Mouse (Mus musculus): Measurements from ENCODE around the gene Irf1. TPM values are rescaled to one million over a fixed set of nuclear protein-coding genes. Genes with fewer than 3 reads are reported as not detected.

Irf1 gene
- polyA plus RNA-seq, 1 experiment: 5.6 TPM

GRCm38 (mm10) chr11:53762827-53763495 lies 6.9 kb upstream of the Irf1 start:
- Histone ChIP-seq H3K4me1 (ENCODE audit: control insufficient read depth, insufficient read depth, low read length) (peaks cover 18% of the 10 kb centered on the region), H3K4me3 (replicated peaks; ENCODE audit: insufficient read depth, low read depth, low read length) (peak overlapping the region; percentile 41), H3K27ac (ENCODE audit: insufficient read depth, low read length) (no peak overlapping the region), H3K27me3 (ENCODE audit: control insufficient read depth, insufficient read depth, low read length) (no peaks in the 10 kb centered on the region)
- DNase-seq: peak; percentile 38 to 49
- WGBS: 4% methylated on average over 23 of the region's 23 CpGs
- TF ChIP-seq POLR2A (IDR thresholded peaks at IDR 0.05; ENCODE audit: borderline replicate concordance, insufficient read depth, low read length): no peak
- TF ChIP-seq CTCF (IDR thresholded peaks at IDR 0.05; ENCODE audit: borderline replicate concordance, insufficient read depth, low read depth, low read length): no peak

GRCm38 (mm10) chr11:53763496-53764140 lies 6.2 kb upstream of the Irf1 start:
- Histone ChIP-seq H3K4me1 (ENCODE audit: control insufficient read depth, insufficient read depth, low read length) (peaks cover 18% of the 10 kb centered on the region), H3K27me3 (ENCODE audit: control insufficient read depth, insufficient read depth, low read length) (no peaks in the 10 kb centered on the region), H3K4me3 (replicated peaks; ENCODE audit: insufficient read depth, low read depth, low read length) (peak overlapping the region; percentile 41), H3K27ac (ENCODE audit: insufficient read depth, low read length) (no peak overlapping the region)
- WGBS: 2% methylated on average over 33 of the region's 33 CpGs
- TF ChIP-seq CTCF (IDR thresholded peaks at IDR 0.05; ENCODE audit: borderline replicate concordance, insufficient read depth, low read depth, low read length) (no peak), POLR2A (IDR thresholded peaks at IDR 0.05; ENCODE audit: borderline replicate concordance, insufficient read depth, low read length) (no peak)
- DNase-seq: peak; percentile 66 to 67

DNA sequence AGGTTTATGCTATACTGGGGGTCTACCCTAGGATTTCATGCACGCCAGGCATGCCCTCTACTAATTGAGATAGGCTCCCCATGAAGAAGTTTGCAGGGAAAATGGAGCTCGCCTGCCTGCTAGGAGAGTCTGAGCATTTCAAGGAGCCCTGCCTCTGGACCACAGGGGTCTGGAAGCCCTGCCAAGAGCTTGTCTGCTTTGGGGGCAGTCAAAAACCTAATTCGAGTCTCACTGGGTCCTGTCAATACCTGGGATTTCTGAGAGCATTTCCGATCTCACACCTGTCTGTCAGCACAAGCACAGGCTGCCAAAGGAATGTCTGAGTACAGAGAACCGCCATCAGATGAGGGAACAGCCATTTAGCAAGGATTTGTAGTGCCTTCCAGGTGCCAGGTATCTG lies 5.2 kb upstream of the Irf1 start:
- Histone ChIP-seq H3K27me3 (ENCODE audit: control insufficient read depth, insufficient read depth, low read length) (peaks cover under 1% of the 10 kb centered on the region; the same call in 1 of the 2 replicates), H3K4me3 (replicated peaks; ENCODE audit: insufficient read depth, low read depth, low read length) (no peak overlapping the region), H3K4me1 (ENCODE audit: control insufficient read depth, insufficient read depth, low read length) (peaks cover 9% of the 10 kb centered on the region), H3K27ac (ENCODE audit: insufficient read depth, low read length) (no peak overlapping the region)
- 69% methylated on average over 5 of the region's 5 CpGs for WGBS
- TF ChIP-seq CTCF (IDR thresholded peaks at IDR 0.05; ENCODE audit: borderline replicate concordance, insufficient read depth, low read depth, low read length) (no peak), POLR2A (IDR thresholded peaks at IDR 0.05; ENCODE audit: borderline replicate concordance, insufficient read depth, low read length) (no peak)
- no peak for DNase-seq

GRCm38 (mm10) chr11:53768422-53769184 lies 1.2 kb upstream of the Irf1 start:
- 84% methylated on average over 13 of the region's 13 CpGs for WGBS
- TF ChIP-seq CTCF (IDR thresholded peaks at IDR 0.05; ENCODE audit: borderline replicate concordance, insufficient read depth, low read depth, low read length) (no peak), POLR2A (IDR thresholded peaks at IDR 0.05; ENCODE audit: borderline replicate concordance, insufficient read depth, low read length) (no peak)
- no peak for DNase-seq
- Histone ChIP-seq H3K4me3 (replicated peaks; ENCODE audit: insufficient read depth, low read depth, low read length) (no peak overlapping the region), H3K4me1 (ENCODE audit: control insufficient read depth, insufficient read depth, low read length) (no peaks in the 10 kb centered on the region), H3K27ac (ENCODE audit: insufficient read depth, low read length) (no peak overlapping the region), H3K27me3 (ENCODE audit: control insufficient read depth, insufficient read depth, low read length) (peaks cover 2% of the 10 kb centered on the region; the same call in 1 of the 2 replicates)

GRCm38 (mm10) chr11:53769185-53769576 lies 633 bp upstream of the Irf1 start:
- H3K27me3 ChIP-seq (ENCODE audit: control insufficient read depth, insufficient read depth, low read length): peaks cover 2% of the 10 kb centered on the region; the same call in 1 of the 2 replicates
- no peak for TF ChIP-seq POLR2A (IDR thresholded peaks at IDR 0.05; ENCODE audit: borderline replicate concordance, insufficient read depth, low read length)
- H3K4me1 ChIP-seq (ENCODE audit: control insufficient read depth, insufficient read depth, low read length): no peaks in the 10 kb centered on the region
- no peak overlapping the region for H3K4me3 ChIP-seq (replicated peaks; ENCODE audit: insufficient read depth, low read depth, low read length)
- no peak for DNase-seq
- H3K27ac ChIP-seq (ENCODE audit: insufficient read depth, low read length): no peak overlapping the region
- WGBS: 74% methylated on average over 12 of the region's 12 CpGs

DNA sequence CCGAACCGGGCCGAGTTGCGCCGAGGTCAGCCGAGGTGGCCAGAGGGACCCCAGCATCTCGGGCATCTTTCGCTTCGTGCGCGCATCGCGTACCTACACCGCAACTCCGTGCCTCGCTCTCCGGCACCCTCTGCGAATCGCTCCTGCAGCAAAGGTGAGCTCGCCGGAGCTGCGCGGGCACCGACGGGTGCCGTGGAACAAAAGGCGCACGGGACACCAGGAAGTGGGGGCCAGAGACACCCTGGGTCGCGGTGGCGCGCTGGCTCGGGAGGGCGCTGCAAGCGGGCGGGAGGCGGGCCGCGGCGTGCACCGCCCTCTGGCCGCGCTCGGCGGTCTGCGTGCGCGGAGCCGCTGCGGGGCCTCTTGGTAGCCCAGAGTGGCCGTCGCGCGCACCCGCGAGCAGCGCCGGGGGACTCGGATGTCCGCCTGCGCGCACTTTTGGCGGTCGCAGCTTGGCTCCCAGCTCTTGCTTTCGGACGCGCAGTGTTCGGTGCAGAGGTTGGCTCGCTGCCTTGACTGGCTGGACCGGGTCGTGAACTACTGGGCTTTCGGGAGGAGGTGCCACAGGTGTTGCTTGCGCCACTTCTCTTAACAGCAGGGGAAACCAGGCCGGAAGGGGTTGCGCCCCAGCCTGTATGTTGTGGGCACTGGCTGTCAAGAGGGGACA lies 444 bp downstream of the Irf1 start:
- TF ChIP-seq CTCF (IDR thresholded peaks at IDR 0.05; ENCODE audit: borderline replicate concordance, insufficient read depth, low read depth, low read length) (no peak), POLR2A (IDR thresholded peaks at IDR 0.05; ENCODE audit: borderline replicate concordance, insufficient read depth, low read length) (no peak)
- H3K4me3 ChIP-seq (replicated peaks; ENCODE audit: insufficient read depth, low read depth, low read length): peak overlapping the region; percentile 64
- DNase-seq: peak; percentile 40 to 54
- no peaks in the 10 kb centered on the region for H3K4me1 ChIP-seq (ENCODE audit: control insufficient read depth, insufficient read depth, low read length)
- no peak overlapping the region; the same call in 1 of the 2 replicates for H3K27ac ChIP-seq (ENCODE audit: insufficient read depth, low read length)
- 1% methylated on average over 75 of the region's 75 CpGs for WGBS
- peaks cover 2% of the 10 kb centered on the region; the same call in 1 of the 2 replicates for H3K27me3 ChIP-seq (ENCODE audit: control insufficient read depth, insufficient read depth, low read length)

DNA sequence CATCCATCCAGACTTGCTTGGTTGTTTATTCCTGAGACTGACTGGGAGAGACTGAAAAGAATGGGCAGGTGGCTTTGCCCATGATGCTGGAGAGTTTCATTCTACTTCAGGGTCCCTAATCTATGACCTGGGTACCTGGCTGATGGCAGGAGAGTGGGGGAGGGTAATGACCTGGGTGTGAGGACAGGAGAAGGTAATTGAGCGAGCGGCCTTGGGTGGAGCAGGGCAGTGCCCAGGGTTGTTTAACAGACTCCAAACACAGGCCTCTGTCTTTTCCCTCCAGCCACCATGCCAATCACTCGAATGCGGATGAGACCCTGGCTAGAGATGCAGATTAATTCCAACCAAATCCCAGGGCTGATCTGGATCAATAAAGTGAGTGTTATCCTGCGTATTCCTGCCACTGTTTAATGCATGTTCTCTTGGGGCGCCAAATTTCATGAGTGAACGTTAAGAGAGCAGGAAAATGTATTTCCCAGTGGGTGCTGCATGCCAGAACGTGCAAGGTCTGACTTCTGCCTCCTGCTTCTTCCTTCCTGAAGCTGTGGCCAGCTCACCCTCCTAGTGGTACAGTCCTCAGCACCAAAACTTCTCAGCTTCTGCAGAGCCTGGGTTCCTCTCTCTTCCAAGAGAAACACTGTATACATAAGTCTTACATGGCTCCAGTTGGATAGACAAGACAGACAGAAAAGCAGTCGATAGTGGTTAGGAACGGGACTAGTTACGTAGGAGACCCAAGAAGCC lies 1.4 kb downstream of the Irf1 start:
- TF ChIP-seq POLR2A (IDR thresholded peaks at IDR 0.05; ENCODE audit: borderline replicate concordance, insufficient read depth, low read length): no peak
- no peak for TF ChIP-seq CTCF (IDR thresholded peaks at IDR 0.05; ENCODE audit: borderline replicate concordance, insufficient read depth, low read depth, low read length)
- Histone ChIP-seq H3K27ac (ENCODE audit: insufficient read depth, low read length) (no peak overlapping the region), H3K4me3 (replicated peaks; ENCODE audit: insufficient read depth, low read depth, low read length) (no peak overlapping the region), H3K4me1 (ENCODE audit: control insufficient read depth, insufficient read depth, low read length) (no peaks in the 10 kb centered on the region), H3K27me3 (ENCODE audit: control insufficient read depth, insufficient read depth, low read length) (peaks cover 2% of the 10 kb centered on the region; the same call in 1 of the 2 replicates)
- WGBS: 89% methylated on average over 11 of the region's 11 CpGs
- no peak for DNase-seq

Data from cerebellum, adult 2 months (tissue).